Mouse (Mus musculus) liver, embryonic 12.5 days (tissue): ENCODE measurements at regions not wholly inside any gene's neighbourhood (a gene's known extent, or its start where the extent isn't known, plus 50 kb on each side); places are given as distances from the start of the nearest gene placed in this dataset.

ENCODE experiments used
- ATAC-seq: fragments of 200-750 bp; cut with Nextera tagmentation; 2 replicates; pipeline ENCODE4 v1.8.0; 2017; ENCODE audit warnings: moderate number of reproducible peaks, mild to moderate bottlenecking, moderate library complexity
- H3K27ac ChIP-seq: fragments of 300-500 bp; sonication (generic); 2 replicates; pipeline ENCODE4 v1.5.1; 2016; ENCODE audit warnings: mild to moderate bottlenecking
- H3K27me3 ChIP-seq: fragments of 300-500 bp; sonication (generic); replicated peaks from 2 replicates; pipeline ENCODE4 v1.6.1; 2016; ENCODE audit warnings: mild to moderate bottlenecking, moderate library complexity
- H3K36me3 ChIP-seq: fragments of 300-500 bp; sonication (generic); 2 replicates; pipeline ENCODE4 v1.6.1; 2016; ENCODE audit warnings: mild to moderate bottlenecking, moderate library complexity
- H3K4me1 ChIP-seq: fragments of 300-500 bp; sonication (generic); 2 replicates; pipeline ENCODE4 v1.6.1; 2016
- H3K4me2 ChIP-seq: fragments of 300-500 bp; sonication (generic); 2 replicates; pipeline ENCODE4 v1.6.1; 2016; ENCODE audit warnings: mild to moderate bottlenecking, moderate library complexity
- H3K4me3 ChIP-seq: fragments of 300-500 bp; sonication (generic); 2 replicates; pipeline ENCODE4 v1.5.1; 2016; ENCODE audit warnings: mild to moderate bottlenecking, moderate library complexity
- H3K9ac ChIP-seq: fragments of 300-500 bp; sonication (generic); 2 replicates; pipeline ENCODE4 v1.6.1; 2016; ENCODE audit warnings: mild to moderate bottlenecking, moderate library complexity
- H3K9me3 ChIP-seq: fragments of 300-500 bp; sonication (generic); replicated peaks from 2 replicates; pipeline ENCODE4 v1.6.1; 2016; ENCODE audit warnings: mild to moderate bottlenecking, moderate library complexity
- WGBS: fragments of 180-500 bp; shearing (Covaris S2); methylation state at CpG from one replicate; pipeline ENCODE4 v1.1.7; 2016; ENCODE audit not compliant: insufficient replicate concordance; 5-methylcytosine and 5-hydroxymethylcytosine counted together

GRCm38 (mm10) chr10:122515698-122516097, 67.4 kb downstream of the Avpr1a start:
- Histone ChIP-seq H3K4me1 (no peaks in the 10 kb centered on the region), H3K27me3 (no peaks in the 10 kb centered on the region), H3K4me2 (no peak overlapping the region), H3K36me3 (no peaks in the 10 kb centered on the region), H3K4me3 (no peak overlapping the region), H3K27ac (no peak overlapping the region), H3K9ac (no peak overlapping the region), H3K9me3 (0 out of 2 replicates have a peak, but pooled peaks cover 5% of the 10 kb centered on the region)
- peak; percentile 30; the same call in 1 of the 2 replicates for ATAC-seq
- WGBS, result 69% methylated on average over 3 of the region's 3 CpGs

GRCm38 (mm10) chr10:122519274-122519790, 71.0 kb downstream of the Avpr1a start:
- H3K4me2 ChIP-seq, result no peak overlapping the region
- no peaks in the 10 kb centered on the region for H3K9me3 ChIP-seq
- no peak overlapping the region for H3K27ac ChIP-seq
- H3K36me3 ChIP-seq, result no peaks in the 10 kb centered on the region
- no peak overlapping the region for H3K9ac ChIP-seq
- no peak overlapping the region for H3K4me3 ChIP-seq
- ATAC-seq, result no peak
- H3K27me3 ChIP-seq, result no peaks in the 10 kb centered on the region
- H3K4me1 ChIP-seq, result no peaks in the 10 kb centered on the region
- WGBS, result 78% methylated on average over 4 of the region's 4 CpGs

GRCm38 (mm10) chr10:122519981-122520380, 71.7 kb downstream of the Avpr1a start:
- Histone ChIP-seq H3K36me3 (no peaks in the 10 kb centered on the region), H3K27me3 (no peaks in the 10 kb centered on the region), H3K9ac (no peak overlapping the region), H3K27ac (no peak overlapping the region), H3K4me1 (no peaks in the 10 kb centered on the region), H3K9me3 (no peaks in the 10 kb centered on the region), H3K4me2 (no peak overlapping the region), H3K4me3 (no peak overlapping the region)
- WGBS, result 75% methylated on average over 7 of the region's 7 CpGs
- ATAC-seq, result no peak

- H3K27me3 ChIP-seq, result no peaks in the 10 kb centered on the region
- 50% methylated on average over 3 of the region's 3 CpGs for WGBS
- no peak for ATAC-seq
- no peak overlapping the region for H3K4me2 ChIP-seq
- no peaks in the 10 kb centered on the region for H3K9me3 ChIP-seq
- no peak overlapping the region for H3K9ac ChIP-seq
- no peak overlapping the region for H3K27ac ChIP-seq
- no peaks in the 10 kb centered on the region for H3K4me1 ChIP-seq
- H3K4me3 ChIP-seq, result no peak overlapping the region
- H3K36me3 ChIP-seq, result no peaks in the 10 kb centered on the region
Observed at GRCm38 (mm10) chr10:122522631-122523030, 74.3 kb downstream of the Avpr1a start.

GRCm38 (mm10) chr10:122525360-122525759, 77.1 kb downstream of the Avpr1a start:
- no peak overlapping the region for H3K4me2 ChIP-seq
- no peak overlapping the region for H3K27ac ChIP-seq
- H3K9me3 ChIP-seq, result no peaks in the 10 kb centered on the region
- H3K9ac ChIP-seq, result no peak overlapping the region
- 57% methylated on average over 7 of the region's 7 CpGs for WGBS
- no peaks in the 10 kb centered on the region for H3K27me3 ChIP-seq
- ATAC-seq, result no peak
- no peaks in the 10 kb centered on the region for H3K36me3 ChIP-seq
- no peaks in the 10 kb centered on the region for H3K4me1 ChIP-seq
- H3K4me3 ChIP-seq, result no peak overlapping the region

- no peaks in the 10 kb centered on the region for H3K36me3 ChIP-seq
- no peaks in the 10 kb centered on the region for H3K4me1 ChIP-seq
- no peak overlapping the region for H3K4me3 ChIP-seq
- H3K4me2 ChIP-seq, result no peak overlapping the region
- no peaks in the 10 kb centered on the region for H3K9me3 ChIP-seq
- H3K9ac ChIP-seq, result no peak overlapping the region
- H3K27me3 ChIP-seq, result no peaks in the 10 kb centered on the region
- no peak for ATAC-seq
- WGBS, result 67% methylated on average over 6 of the region's 6 CpGs
- no peak overlapping the region for H3K27ac ChIP-seq
Observed at GRCm38 (mm10) chr10:122525807-122526206, 77.5 kb downstream of the Avpr1a start.

- ATAC-seq, result no peak
- Histone ChIP-seq H3K9me3 (no peaks in the 10 kb centered on the region), H3K4me2 (no peak overlapping the region), H3K27ac (no peak overlapping the region), H3K4me1 (no peaks in the 10 kb centered on the region), H3K36me3 (no peaks in the 10 kb centered on the region), H3K9ac (no peak overlapping the region), H3K27me3 (no peaks in the 10 kb centered on the region), H3K4me3 (no peak overlapping the region)
- 78% methylated on average over 10 of the region's 10 CpGs for WGBS
Observed at GRCm38 (mm10) chr10:122528222-122528621, 79.9 kb downstream of the Avpr1a start.

GRCm38 (mm10) chr10:122528973-122529703, 80.8 kb downstream of the Avpr1a start:
- Histone ChIP-seq H3K4me2 (no peak overlapping the region), H3K4me1 (no peaks in the 10 kb centered on the region), H3K4me3 (no peak overlapping the region), H3K27me3 (no peaks in the 10 kb centered on the region), H3K9ac (no peak overlapping the region), H3K36me3 (no peaks in the 10 kb centered on the region), H3K9me3 (no peaks in the 10 kb centered on the region), H3K27ac (no peak overlapping the region)
- WGBS, result 39% methylated on average over 4 of the region's 4 CpGs
- no peak for ATAC-seq

- Histone ChIP-seq H3K36me3 (no peaks in the 10 kb centered on the region), H3K27ac (no peak overlapping the region), H3K9me3 (no peaks in the 10 kb centered on the region), H3K4me1 (no peaks in the 10 kb centered on the region), H3K9ac (no peak overlapping the region), H3K4me3 (no peak overlapping the region), H3K4me2 (no peak overlapping the region), H3K27me3 (no peaks in the 10 kb centered on the region)
- ATAC-seq, result no peak
- 64% methylated on average over 5 of the region's 5 CpGs for WGBS
Observed at GRCm38 (mm10) chr10:122534714-122535113, 86.4 kb downstream of the Avpr1a start.

GRCm38 (mm10) chr10:122535137-122535536, 86.8 kb downstream of the Avpr1a start:
- no peaks in the 10 kb centered on the region for H3K9me3 ChIP-seq
- no peaks in the 10 kb centered on the region for H3K27me3 ChIP-seq
- H3K4me1 ChIP-seq, result no peaks in the 10 kb centered on the region
- H3K36me3 ChIP-seq, result no peaks in the 10 kb centered on the region
- H3K4me3 ChIP-seq, result no peak overlapping the region
- no peak overlapping the region for H3K27ac ChIP-seq
- H3K9ac ChIP-seq, result no peak overlapping the region
- H3K4me2 ChIP-seq, result no peak overlapping the region
- WGBS, result 48% methylated on average over 5 of the region's 5 CpGs
- no peak for ATAC-seq

- H3K36me3 ChIP-seq, result no peaks in the 10 kb centered on the region
- no peaks in the 10 kb centered on the region for H3K9me3 ChIP-seq
- no peak overlapping the region for H3K27ac ChIP-seq
- H3K4me3 ChIP-seq, result no peak overlapping the region
- no peak for ATAC-seq
- WGBS, result 48% methylated on average over 7 of the region's 7 CpGs
- no peaks in the 10 kb centered on the region for H3K4me1 ChIP-seq
- no peak overlapping the region for H3K9ac ChIP-seq
- H3K27me3 ChIP-seq, result no peaks in the 10 kb centered on the region
- H3K4me2 ChIP-seq, result no peak overlapping the region
Observed at GRCm38 (mm10) chr10:122539655-122540054, 91.4 kb downstream of the Avpr1a start.

GRCm38 (mm10) chr10:122542573-122542972, 94.3 kb downstream of the Avpr1a start:
- no peak for ATAC-seq
- Histone ChIP-seq H3K4me2 (no peak overlapping the region), H3K4me1 (no peaks in the 10 kb centered on the region), H3K27me3 (no peaks in the 10 kb centered on the region), H3K9ac (no peak overlapping the region), H3K9me3 (no peaks in the 10 kb centered on the region), H3K4me3 (no peak overlapping the region), H3K36me3 (no peaks in the 10 kb centered on the region), H3K27ac (no peak overlapping the region)
- 49% methylated on average over 9 of the region's 9 CpGs for WGBS
